Mouse (Mus musculus) lung, embryonic 14.5 days (tissue): Measurements from ENCODE around the gene Pigq. TPM values are rescaled to one million over a fixed set of nuclear protein-coding genes. Genes with fewer than 3 reads are reported as not detected.

ENCODE experiments used
- ATAC-seq: fragments of 200-750 bp; cut with Nextera tagmentation; 2 replicates; pipeline ENCODE4 v1.8.0; 2017; ENCODE audit warnings: mild to moderate bottlenecking, moderate TSS enrichment, moderate library complexity; ENCODE audit not compliant: insufficient read depth
- DNase-seq: peaks from one replicate; pipeline ENCODE4 v3.0.0-alpha.2; 2015
- H3K27ac ChIP-seq: fragments of 300-500 bp; sonication (generic); 2 replicates; pipeline ENCODE4 v1.5.1; 2014; ENCODE audit warnings: low read depth, mild to moderate bottlenecking, moderate library complexity
- H3K27me3 ChIP-seq: fragments of 300-500 bp; sonication (generic); 2 replicates; pipeline ENCODE4 v1.6.1; 2014; ENCODE audit warnings: low read length, control low read depth; ENCODE audit not compliant: insufficient read depth
- H3K36me3 ChIP-seq: fragments of 300-500 bp; sonication (generic); 2 replicates; pipeline ENCODE4 v1.6.1; 2014; ENCODE audit warnings: control low read depth; ENCODE audit not compliant: insufficient read depth
- H3K4me1 ChIP-seq: fragments of 300-500 bp; sonication (generic); 2 replicates; pipeline ENCODE4 v1.6.1; 2014; ENCODE audit warnings: antibody characterized with exemption, control low read depth; ENCODE audit not compliant: insufficient read depth
- H3K4me2 ChIP-seq: fragments of 300-500 bp; sonication (generic); 2 replicates; pipeline ENCODE4 v1.6.1; 2014; ENCODE audit warnings: mild to moderate bottlenecking
- H3K4me3 ChIP-seq: fragments of 300-500 bp; sonication (generic); 2 replicates; pipeline ENCODE4 v1.5.1; 2014; ENCODE audit warnings: low read depth, low read length
- H3K9ac ChIP-seq: fragments of 300-500 bp; sonication (generic); 2 replicates; pipeline ENCODE4 v1.6.1; 2014
- H3K9me3 ChIP-seq: fragments of 300-500 bp; sonication (generic); 2 replicates; pipeline ENCODE4 v1.6.1; 2016; ENCODE audit warnings: low read depth, low read length, control low read depth
- CTCF ChIP-seq: IDR thresholded peaks from 2 replicates; pipeline ENCODE4 v1.5.1; 2016; ENCODE audit warnings: antibody characterized with exemption, low read depth
- WGBS: fragments of 180-500 bp; shearing (Covaris S2); extraction: QIAGEN DNeasy Blood & Tissue Kit; methylation state at CpG from one replicate; pipeline ENCODE4 v1.1.7; 2014; 5-methylcytosine and 5-hydroxymethylcytosine counted together
- polyA plus RNA-seq: library from polyadenylated mRNA; unstranded; fragments of >200 nt; fragmentation: Nextera tagmentation; extraction: Ambion mirVana; gene quantifications from 2 replicates; pipeline ENCODE4 v1.2.1, GENCODE M21; 2014

Gene Pigq
- polyA plus RNA-seq, 1 experiment from 2014 or later = 69.0 TPM

- no peak for ATAC-seq
- Histone ChIP-seq H3K4me2 (no peak overlapping the region), H3K4me1 (no peaks in the 10 kb centered on the region), H3K9me3 (no peaks in the 10 kb centered on the region), H3K9ac (no peak overlapping the region), H3K36me3 (peaks cover 44% of the 10 kb centered on the region), H3K27me3 (peaks cover 21% of the 10 kb centered on the region), H3K27ac (no peak overlapping the region), H3K4me3 (no peak overlapping the region)
- TF ChIP-seq CTCF = no peak
- DNase-seq = no peak
- 76% methylated on average over 7 of the region's 7 CpGs for WGBS
Measured at GRCm38 (mm10) chr17:25956631-25957030, 11.9 kb upstream of the Pigq start.

- no peaks in the 10 kb centered on the region for H3K9me3 ChIP-seq
- no peaks in the 10 kb centered on the region for H3K4me1 ChIP-seq
- H3K27ac ChIP-seq = no peak overlapping the region
- no peak for TF ChIP-seq CTCF
- H3K27me3 ChIP-seq = peaks cover 25% of the 10 kb centered on the region
- peaks cover 40% of the 10 kb centered on the region for H3K36me3 ChIP-seq
- H3K4me3 ChIP-seq = no peak overlapping the region
- 69% methylated on average over 7 of the region's 7 CpGs for WGBS
- H3K9ac ChIP-seq = no peak overlapping the region
- no peak for ATAC-seq
- no peak for DNase-seq
- H3K4me2 ChIP-seq = no peak overlapping the region
Measured at GRCm38 (mm10) chr17:25956201-25956600, 11.5 kb upstream of the Pigq start.

GRCm38 (mm10) chr17:25955736-25956135 lies 11.0 kb upstream of the Pigq start:
- no peak for ATAC-seq
- WGBS = 53% methylated on average over 3 of the region's 3 CpGs
- no peak overlapping the region for H3K9ac ChIP-seq

GRCm38 (mm10) chr17:25954671-25955070 lies 9.9 kb upstream of the Pigq start:
- DNase-seq (no peak), ATAC-seq (no peak)
- WGBS = 67% methylated on average over 2 of the region's 2 CpGs
- Histone ChIP-seq H3K27me3 (peaks cover 40% of the 10 kb centered on the region), H3K36me3 (peaks cover 26% of the 10 kb centered on the region), H3K4me1 (no peaks in the 10 kb centered on the region), H3K9ac (no peak overlapping the region), H3K4me3 (no peak overlapping the region), H3K9me3 (no peaks in the 10 kb centered on the region), H3K27ac (no peak overlapping the region), H3K4me2 (no peak overlapping the region)
- TF ChIP-seq CTCF = no peak

More at GRCm38 (mm10) chr17:25955736-25956135, 11.0 kb upstream of the Pigq start:
- H3K4me2 ChIP-seq = no peak overlapping the region
- no peak for TF ChIP-seq CTCF
- peaks cover 29% of the 10 kb centered on the region for H3K27me3 ChIP-seq
- H3K4me1 ChIP-seq = no peaks in the 10 kb centered on the region
- no peak for DNase-seq
- H3K36me3 ChIP-seq = peaks cover 37% of the 10 kb centered on the region
- no peak overlapping the region for H3K27ac ChIP-seq
- H3K9me3 ChIP-seq = no peaks in the 10 kb centered on the region
- no peak overlapping the region for H3K4me3 ChIP-seq

- TF ChIP-seq CTCF = no peak
- ATAC-seq = no peak
- 74% methylated on average over 5 of the region's 5 CpGs for WGBS
- Histone ChIP-seq H3K9me3 (no peaks in the 10 kb centered on the region), H3K36me3 (peaks cover 13% of the 10 kb centered on the region), H3K9ac (no peak overlapping the region), H3K27me3 (peaks cover 40% of the 10 kb centered on the region), H3K4me1 (no peaks in the 10 kb centered on the region), H3K4me3 (no peak overlapping the region), H3K27ac (no peak overlapping the region), H3K4me2 (no peak overlapping the region)
- no peak for DNase-seq
Measured at GRCm38 (mm10) chr17:25953161-25953560, 8.4 kb upstream of the Pigq start.

GRCm38 (mm10) chr17:25951803-25952623 lies 7.3 kb upstream of the Pigq start, which contains the start of gene A930017K11Rik:
Gene A930017K11Rik (minus strand): TSS chr17:25952565.
- Histone ChIP-seq H3K9ac (peak within 1 kb of the TSS; percentile 0; the same call in 1 of the 2 replicates), H3K9me3 (no peaks in the 10 kb centered on the region), H3K4me3 (peak within 1 kb of the TSS; percentile 41), H3K4me1 (no peaks in the 10 kb centered on the region), H3K36me3 (0 out of 2 replicates have a peak, but pooled peaks cover 2% of the 10 kb centered on the region), H3K4me2 (peak within 1 kb of the TSS; percentile 74), H3K27me3 (peaks cover 40% of the 10 kb centered on the region), H3K27ac (no peak within 1 kb of the TSS)
- TF ChIP-seq CTCF = no peak
- ATAC-seq = 0 out of 2 replicates have a peak, but pooled peaks have one; percentile 35
- DNase-seq = peak; percentile 43
- 1% methylated on average over 57 of the region's 58 CpGs for WGBS

GRCm38 (mm10) chr17:25951225-25951802 lies 6.6 kb upstream of the Pigq start:
- Histone ChIP-seq H3K9me3 (no peaks in the 10 kb centered on the region), H3K27ac (no peak overlapping the region), H3K4me1 (no peaks in the 10 kb centered on the region), H3K4me3 (peak overlapping the region; percentile 41), H3K36me3 (no peaks in the 10 kb centered on the region), H3K4me2 (peak overlapping the region; percentile 74), H3K27me3 (peaks cover 40% of the 10 kb centered on the region), H3K9ac (peak overlapping the region; percentile 0; the same call in 1 of the 2 replicates)
- ATAC-seq = peak; percentile 18; the same call in 1 of the 2 replicates
- no peak for TF ChIP-seq CTCF
- WGBS = under 1% methylated on average over 33 of the region's 33 CpGs
- DNase-seq = peak; percentile 32
